Mouse (Mus musculus): ENCODE measurements around the gene Gprin2. TPM values are rescaled to one million over a fixed set of nuclear protein-coding genes. Genes with fewer than 3 reads are reported as not detected.

Gene Gprin2
- total RNA-seq, 2 experiments from 2014 or later: 0.02 TPM

- DNase-seq (ENCODE audit: low spot score): no peak
Measured at GRCm38 (mm10) chr14:34207996-34208395, 6.5 kb upstream of the Gprin2 start.

DNA sequence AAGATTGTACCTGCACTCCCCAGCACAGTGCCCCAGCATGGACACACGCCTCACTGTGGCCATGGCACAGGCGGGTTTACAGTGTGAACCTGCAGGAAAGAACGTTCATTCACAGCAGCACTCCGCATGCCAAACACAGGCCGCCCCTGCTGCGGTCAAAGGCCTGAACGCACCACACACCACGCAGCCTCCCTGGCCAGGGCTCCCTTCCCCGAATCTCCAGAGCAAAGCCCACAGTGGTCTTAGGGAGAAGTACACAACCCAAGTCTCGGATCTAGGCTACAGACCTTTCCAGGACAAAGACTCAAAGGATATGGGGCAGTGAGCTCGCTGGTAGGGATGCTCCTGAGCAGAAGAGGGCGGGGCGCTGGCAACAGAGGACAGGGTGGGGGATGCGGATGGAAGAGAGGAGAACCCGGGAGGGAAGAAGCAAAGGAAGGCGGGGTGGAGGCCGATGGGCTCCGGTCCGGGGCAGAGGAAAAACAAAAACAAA is 669 bp downstream of the Gprin2 start:
- DNase-seq (ENCODE audit: low spot score): no peak

GRCm38 (mm10) chr14:34196706-34197105 is 4.7 kb downstream of the Gprin2 start:
- no peak for DNase-seq (ENCODE audit: low spot score)

GRCm38 (mm10) chr14:34195466-34195865 is 6.0 kb downstream of the Gprin2 start:
- no peak for DNase-seq (ENCODE audit: low spot score)

DNA sequence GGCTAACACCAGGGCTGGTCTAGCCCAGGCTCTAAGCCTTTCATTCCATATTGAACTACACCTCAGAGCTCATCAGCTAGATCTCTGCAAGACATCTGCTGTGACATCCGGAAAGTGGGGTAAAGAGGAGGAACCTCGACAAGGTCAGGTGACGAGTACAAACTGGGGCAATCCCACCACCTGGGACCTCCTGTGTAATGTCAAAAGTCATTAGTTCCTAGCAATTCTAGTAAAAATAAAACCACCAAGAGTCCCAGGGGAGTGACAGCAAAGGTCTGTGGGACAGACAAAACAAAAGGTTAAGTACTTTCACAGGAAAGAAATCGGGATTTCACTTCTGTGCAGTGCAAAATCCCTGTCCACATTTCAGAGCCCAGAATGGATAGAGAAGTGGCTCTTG is 7.6 kb downstream of the Gprin2 start:
- DNase-seq (ENCODE audit: low spot score): no peak

GRCm38 (mm10) chr14:34190361-34190760 is 11.1 kb downstream of the Gprin2 start:
- no peak for DNase-seq (ENCODE audit: low spot score)

DNA sequence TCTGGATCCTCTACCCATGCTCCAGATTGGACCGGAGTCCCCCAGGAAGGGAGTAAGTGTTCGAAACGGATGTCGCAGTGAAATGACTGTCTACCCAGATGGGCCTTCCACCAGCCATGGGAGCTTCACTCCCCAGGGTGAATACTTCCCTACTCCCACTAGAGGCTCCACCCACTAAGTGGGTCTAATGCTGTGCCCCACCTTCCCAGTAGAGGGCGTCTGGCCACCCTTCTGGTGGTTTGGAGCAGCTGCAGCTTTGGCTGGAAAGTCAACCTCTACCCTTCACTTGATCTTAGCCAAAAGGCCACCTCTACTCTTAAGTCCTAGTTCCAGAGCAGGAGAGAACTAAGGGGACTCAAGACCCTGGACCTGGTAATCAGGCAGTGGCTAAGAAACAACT is 12.8 kb downstream of the Gprin2 start:
- DNase-seq (ENCODE audit: low spot score): peak; percentile 43

- DNase-seq (ENCODE audit: low spot score): no peak
Measured at GRCm38 (mm10) chr14:34183101-34183500, 18.4 kb downstream of the Gprin2 start.

GRCm38 (mm10) chr14:34179351-34179750 is 22.1 kb downstream of the Gprin2 start:
- no peak for DNase-seq (ENCODE audit: low spot score)

DNA sequence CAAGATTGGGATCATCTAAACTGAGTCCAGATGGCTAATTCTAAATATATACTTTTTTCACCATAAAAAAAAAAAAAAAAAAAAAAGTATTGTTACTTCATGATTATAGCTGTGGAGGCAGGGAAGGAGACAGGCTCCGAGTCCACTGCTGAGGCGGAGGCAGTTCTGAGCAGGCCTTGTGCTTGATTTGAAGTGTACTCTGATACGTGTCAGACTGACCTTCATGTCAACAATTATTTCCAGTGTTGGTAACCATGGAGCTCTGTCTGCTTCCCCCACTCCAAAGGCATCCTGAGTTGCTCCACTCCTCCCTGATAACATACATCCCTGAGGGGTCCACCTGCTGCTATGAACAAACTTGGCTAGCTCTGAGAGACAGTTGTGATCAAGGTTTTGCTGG is 30.3 kb downstream of the Gprin2 start:
- no peak for DNase-seq (ENCODE audit: low spot score)

- no peak for DNase-seq (ENCODE audit: low spot score)
Measured at GRCm38 (mm10) chr14:34155752-34156151, 45.7 kb downstream of the Gprin2 start.

DNA sequence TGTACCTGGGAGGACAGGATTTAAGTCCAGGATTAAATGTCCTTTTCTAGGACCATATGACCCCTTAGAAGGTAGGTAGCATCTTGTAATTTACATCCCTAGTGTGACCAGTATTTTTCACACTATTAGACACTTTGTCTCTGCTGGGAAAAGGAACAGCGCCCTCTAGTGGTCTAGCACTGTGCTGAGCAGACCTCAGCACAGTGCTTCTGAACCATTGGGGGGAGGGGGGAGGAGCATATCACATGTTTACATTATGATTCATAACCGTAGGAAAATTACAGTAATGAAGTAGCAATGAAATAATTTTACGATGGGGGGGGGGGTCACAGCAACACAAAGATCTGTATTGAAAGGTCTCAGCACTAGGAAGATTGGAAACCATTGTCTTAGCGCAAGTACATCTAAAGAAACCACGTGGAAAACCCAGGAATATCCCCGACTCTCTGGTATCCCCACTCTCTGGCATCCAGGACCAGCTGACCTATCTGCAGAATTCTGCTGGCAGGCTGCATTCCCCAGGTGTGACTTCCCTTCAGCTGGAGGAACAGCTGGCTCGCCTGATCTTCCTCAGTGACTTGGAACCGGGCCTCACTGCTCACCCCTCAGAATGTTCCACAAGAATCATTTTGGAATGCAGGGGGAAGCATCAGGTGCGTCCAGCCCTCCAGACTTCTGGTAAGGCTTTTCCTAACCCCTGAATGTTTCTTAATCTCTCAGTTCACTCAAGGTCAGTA is 46.7 kb downstream of the Gprin2 start:
- peak; percentile 50 for DNase-seq (ENCODE audit: low spot score)

GRCm38 (mm10) chr14:34152342-34152741 is 49.1 kb downstream of the Gprin2 start, which contains the start of gene Npy4r:
Gene Npy4r (minus strand): TSS chr14:34152489.
- DNase-seq (ENCODE audit: low spot score): peak; percentile 60

GRCm38 (mm10) chr14:34142915-34143314 is 58.5 kb downstream of the Gprin2 start:
- no peak for DNase-seq (ENCODE audit: low spot score)

DNA sequence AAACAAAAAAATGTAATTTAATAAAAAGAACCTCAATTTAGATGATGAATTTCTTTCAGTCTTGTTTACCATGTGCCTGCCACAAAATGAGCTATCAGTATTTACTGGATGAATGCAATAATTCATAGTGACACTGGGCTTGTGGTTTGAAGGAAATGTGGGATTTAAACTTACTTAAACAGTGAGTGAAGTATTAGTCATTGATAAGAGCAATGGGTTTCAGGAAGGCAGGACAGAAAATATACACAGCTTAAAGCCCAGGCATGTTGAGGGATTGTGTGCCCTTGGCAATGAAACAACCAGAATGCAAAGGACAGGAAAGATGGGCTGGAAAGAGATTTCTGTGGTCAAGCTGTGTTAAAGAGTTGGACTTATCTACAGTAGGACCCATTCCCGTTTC is 59.1 kb downstream of the Gprin2 start:
- DNase-seq (ENCODE audit: low spot score): no peak

DNA sequence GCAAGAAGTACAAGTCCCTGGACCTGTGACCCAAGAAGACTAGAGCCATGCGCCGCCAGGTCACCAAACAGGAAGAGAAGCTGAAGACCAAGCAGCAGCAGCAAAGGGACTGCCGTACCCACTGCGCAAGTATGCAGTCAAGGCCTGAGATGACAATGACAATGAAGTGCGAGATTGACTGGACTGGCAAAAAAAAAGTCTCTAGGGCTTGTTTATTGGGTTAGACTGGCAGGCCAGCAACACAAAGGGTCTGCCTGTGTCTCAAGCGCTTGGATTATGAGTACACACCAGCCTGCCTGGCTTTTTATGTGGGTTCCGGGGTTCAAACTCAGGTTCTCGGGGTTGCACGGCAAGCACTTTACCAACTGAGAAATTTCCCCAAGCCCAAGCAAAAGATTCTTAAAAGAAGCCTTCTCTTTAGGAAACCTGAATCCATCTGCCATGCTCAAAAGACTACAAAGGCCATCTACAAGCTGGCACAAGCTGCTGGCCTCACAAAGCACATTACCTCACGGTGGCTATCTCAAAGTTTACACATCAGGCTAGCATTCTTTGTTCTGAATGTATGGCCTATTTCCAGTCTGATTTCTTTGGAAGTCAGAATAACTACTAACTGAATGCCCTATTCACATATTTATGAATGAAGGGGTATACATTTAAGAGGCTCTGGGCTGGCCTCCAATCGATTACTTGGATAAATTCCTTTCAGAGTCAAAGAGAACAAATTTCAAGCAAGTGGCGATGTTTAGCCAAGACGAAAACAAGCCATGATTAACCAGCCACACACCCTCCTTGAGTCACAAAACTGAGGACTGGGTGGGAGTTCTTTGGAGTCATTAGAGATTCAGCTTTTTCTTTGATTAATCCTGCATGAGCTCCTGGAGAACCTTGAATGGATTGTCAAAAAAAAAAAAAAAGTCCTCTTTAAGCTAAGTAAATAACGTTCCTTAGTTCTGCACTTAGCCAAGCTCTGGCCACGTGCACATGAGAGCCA is 61.5 kb downstream of the Gprin2 start:
- DNase-seq (ENCODE audit: low spot score): no peak

Other genes with a start within 250 kb of the Gprin2 start
- gene Rbp3, start 247.7 kb downstream of the Gprin2 start, total RNA-seq (2021): not detected
- not detected for gene Zfp488, start 222.9 kb downstream of the Gprin2 start, total RNA-seq (2021)
- gene Gm30083, start 186.5 kb downstream of the Gprin2 start, total RNA-seq (2021): not detected
- gene Gm5460, start 184.9 kb downstream of the Gprin2 start, total RNA-seq (2021): not detected
- gene Antxrl, start 148.9 kb downstream of the Gprin2 start, total RNA-seq (2021): not detected
- gene Anxa8, start 115.7 kb downstream of the Gprin2 start, total RNA-seq (2021): 1 to 10 TPM in 1 of 2 experiments, under 1 TPM in 1; 0.88 to 1.0 TPM
- gene A630023A22Rik, start 98.9 kb downstream of the Gprin2 start, total RNA-seq (2021): not detected
- under 1 TPM in 1 of 2 experiments, not detected in 1; 0.07 TPM for gene Npy4r, start 49.2 kb downstream of the Gprin2 start, total RNA-seq (2021)
- gene Syt15, start 17.9 kb upstream of the Gprin2 start, total RNA-seq (2021): under 1 TPM; 0.24 to 0.30 TPM
- 10 to 100 TPM; 10.0 to 12.9 TPM for gene Shld2, start 108.8 kb upstream of the Gprin2 start, total RNA-seq (2021)
- gene Glud1, start 109.1 kb upstream of the Gprin2 start, total RNA-seq (2021): 100 to 1,000 TPM; 117 to 119 TPM
- gene Fam25c, start 153.8 kb upstream of the Gprin2 start, total RNA-seq (2021): not detected
- 10 to 100 TPM in 1 of 2 experiments, 1 to 10 TPM in 1; 7.7 to 19.1 TPM for gene Sncg, start 173.1 kb upstream of the Gprin2 start, total RNA-seq (2021)
- 10 to 100 TPM in 1 of 2 experiments, 1 to 10 TPM in 1; 8.9 to 12.6 TPM for gene Mmrn2, start 173.8 kb upstream of the Gprin2 start, total RNA-seq (2021)